Mouse (Mus musculus): ENCODE measurements at regions not wholly inside any gene's neighbourhood (a gene's known extent, or its start where the extent isn't known, plus 50 kb on each side); places are given as distances from the start of the nearest gene placed in this dataset.

GRCm38 (mm10) chr7:83238091-83238490 lies 346.6 kb upstream of the Tmc3 start:
- no peak overlapping the region for H3K4me2 ChIP-seq (replicated peaks)
- ATAC-seq (replicated peaks): peak; percentile 71; the same call in 1 of the 2 replicates
- no peaks in the 10 kb centered on the region for H3K36me3 ChIP-seq
- H3K27me3 ChIP-seq: no peaks in the 10 kb centered on the region
- no peak overlapping the region for H3K9ac ChIP-seq (replicated peaks)
- no peaks in the 10 kb centered on the region for H3K9me3 ChIP-seq
- no peak overlapping the region for H3K4me3 ChIP-seq
- H3K27ac ChIP-seq (replicated peaks): 0 out of 2 replicates have a peak overlapping the region, but pooled peaks have one; percentile 1
- H3K4me1 ChIP-seq: no peaks in the 10 kb centered on the region

DNA sequence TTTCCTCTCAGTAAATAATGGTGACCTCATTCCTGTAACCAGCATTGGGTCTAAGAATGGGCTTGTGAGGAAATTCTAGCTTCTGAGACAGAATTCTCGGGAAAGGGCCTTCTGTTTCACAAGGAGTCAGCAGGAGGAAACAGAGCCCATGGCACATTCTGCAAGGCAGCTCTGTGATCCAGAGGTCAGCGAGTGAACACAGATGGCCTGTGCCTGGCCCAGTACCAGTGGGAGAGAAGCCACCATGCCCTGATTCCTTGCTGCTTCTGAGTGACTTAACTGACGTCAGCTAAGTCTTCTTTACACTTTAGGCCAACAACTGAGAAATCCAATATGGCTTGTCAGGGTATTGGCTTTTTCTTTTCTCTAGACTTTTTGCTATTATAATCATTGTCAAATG lies 342.5 kb upstream of the Tmc3 start:
- Histone ChIP-seq H3K27me3 (no peaks in the 10 kb centered on the region), H3K9me3 (no peaks in the 10 kb centered on the region), H3K36me3 (no peaks in the 10 kb centered on the region), H3K4me3 (no peak overlapping the region), H3K4me1 (no peaks in the 10 kb centered on the region), H3K27ac (replicated peaks) (no peak overlapping the region), H3K4me2 (replicated peaks) (no peak overlapping the region), H3K9ac (replicated peaks) (no peak overlapping the region)
- no peak for ATAC-seq (replicated peaks)
- 53% methylated on average over 3 of the region's 3 CpGs for WGBS

DNA sequence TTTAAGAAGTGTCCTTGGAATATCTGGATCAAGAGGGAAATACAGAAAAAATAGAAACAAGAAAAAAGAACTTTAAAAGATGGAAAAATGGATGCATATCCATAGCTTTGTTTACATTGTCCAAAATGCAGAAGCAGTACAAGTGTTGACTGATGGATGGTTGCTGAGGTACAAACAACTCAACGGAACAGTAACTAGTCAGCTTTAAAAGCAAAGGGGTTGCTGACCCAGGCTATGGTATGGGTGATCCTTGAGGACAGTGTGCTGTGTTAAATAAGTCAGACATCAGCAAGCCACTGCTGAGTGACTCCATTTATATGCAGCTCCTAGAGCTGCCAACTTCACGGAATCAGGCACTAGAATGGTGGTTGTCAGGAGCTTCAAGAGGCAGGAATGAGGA lies 338.9 kb upstream of the Tmc3 start:
- Histone ChIP-seq H3K36me3 (no peaks in the 10 kb centered on the region), H3K4me3 (no peak overlapping the region), H3K4me1 (no peaks in the 10 kb centered on the region), H3K27ac (replicated peaks) (no peak overlapping the region), H3K4me2 (replicated peaks) (no peak overlapping the region), H3K27me3 (no peaks in the 10 kb centered on the region), H3K9ac (replicated peaks) (no peak overlapping the region), H3K9me3 (no peaks in the 10 kb centered on the region)
- no peak for ATAC-seq (replicated peaks)
- 83% methylated on average over 2 of the region's 2 CpGs for WGBS

DNA sequence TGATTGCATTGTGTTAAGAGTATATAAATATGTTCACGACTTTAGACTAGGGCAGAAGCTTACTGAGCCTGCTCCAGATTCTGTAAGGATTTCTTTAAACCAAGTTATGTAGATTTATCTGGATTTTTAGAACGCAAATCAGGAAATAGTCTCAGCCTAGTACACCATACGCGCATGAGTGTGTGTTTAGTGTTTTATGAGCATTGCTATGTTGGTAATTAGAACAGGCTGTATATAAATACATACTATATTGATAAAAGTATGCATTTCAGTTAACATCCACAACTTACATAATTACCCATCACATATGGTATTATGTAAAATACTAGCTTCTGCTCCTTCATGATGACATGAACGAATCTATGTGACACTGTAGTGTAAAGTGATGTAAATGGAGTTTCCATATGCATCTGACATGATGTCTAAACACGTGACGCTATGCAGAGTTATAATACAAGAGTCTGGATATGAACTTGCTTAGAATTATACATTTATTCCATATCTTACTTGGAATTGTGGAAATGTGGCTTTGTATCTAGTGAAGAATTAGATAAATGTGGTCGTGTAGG lies 332.6 kb upstream of the Tmc3 start:
- 83% methylated on average over 8 of the region's 8 CpGs for WGBS

DNA sequence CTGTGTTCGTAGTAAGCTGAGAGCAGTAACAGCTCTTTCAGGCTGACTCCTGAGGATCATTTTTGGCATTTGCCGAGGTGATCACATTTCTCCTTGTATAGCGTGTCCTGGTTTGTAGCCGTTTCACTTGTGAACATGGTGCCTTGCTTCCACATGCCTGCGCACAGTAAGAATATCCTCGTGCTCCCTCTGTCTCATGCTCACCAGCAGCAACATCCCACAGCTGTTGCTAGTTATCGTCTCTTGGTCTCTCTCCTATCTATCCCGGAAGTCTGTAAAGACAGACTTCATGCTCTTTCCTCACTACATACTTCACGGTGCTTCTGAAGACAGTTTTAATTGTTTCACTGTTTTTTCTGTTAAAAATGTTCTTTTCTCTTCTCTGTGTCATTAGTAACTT lies 331.7 kb upstream of the Tmc3 start:
- Histone ChIP-seq H3K27me3 (no peaks in the 10 kb centered on the region), H3K4me3 (no peak overlapping the region), H3K4me2 (replicated peaks) (no peak overlapping the region), H3K36me3 (no peaks in the 10 kb centered on the region), H3K9me3 (no peaks in the 10 kb centered on the region), H3K4me1 (no peaks in the 10 kb centered on the region; the same call in 1 of the 2 replicates), H3K27ac (replicated peaks) (no peak overlapping the region), H3K9ac (replicated peaks) (no peak overlapping the region)
- ATAC-seq (replicated peaks): no peak
- 91% methylated on average over 9 of the region's 9 CpGs for WGBS

More for the DNA sequence above, 332.6 kb upstream of the Tmc3 start:
- Histone ChIP-seq H3K27me3 (no peaks in the 10 kb centered on the region), H3K4me2 (replicated peaks) (no peak overlapping the region), H3K27ac (replicated peaks) (no peak overlapping the region), H3K9me3 (no peaks in the 10 kb centered on the region), H3K4me3 (no peak overlapping the region), H3K9ac (replicated peaks) (no peak overlapping the region), H3K36me3 (no peaks in the 10 kb centered on the region), H3K4me1 (no peaks in the 10 kb centered on the region)
- peak; percentile 82; the same call in 1 of the 2 replicates for ATAC-seq (replicated peaks)

DNA sequence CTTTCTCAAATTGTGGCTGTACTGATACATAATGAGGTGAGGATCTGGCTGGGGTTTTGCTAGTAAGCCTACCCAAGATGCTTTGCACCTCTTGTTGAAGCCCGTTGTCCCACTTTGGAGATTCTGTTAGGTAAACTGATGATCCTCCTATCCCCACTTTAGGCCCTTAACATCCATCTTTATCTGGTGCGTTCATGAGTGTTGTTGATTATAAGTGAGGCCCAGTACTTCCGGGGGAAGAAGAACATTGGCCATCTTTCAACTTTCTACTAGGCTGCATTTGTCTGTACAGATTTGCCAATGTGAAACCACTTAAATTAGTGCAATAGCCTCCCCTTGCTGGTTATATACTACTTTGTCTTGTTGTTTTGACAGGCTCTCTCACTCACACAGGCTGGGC lies 331.3 kb upstream of the Tmc3 start:
- H3K36me3 ChIP-seq: no peaks in the 10 kb centered on the region
- H3K9ac ChIP-seq (replicated peaks): no peak overlapping the region
- no peaks in the 10 kb centered on the region for H3K9me3 ChIP-seq
- peaks cover 3% of the 10 kb centered on the region; the same call in 1 of the 2 replicates for H3K4me1 ChIP-seq
- no peak overlapping the region for H3K4me2 ChIP-seq (replicated peaks)
- ATAC-seq (replicated peaks): no peak
- no peak overlapping the region for H3K27ac ChIP-seq (replicated peaks)
- 85% methylated on average over 3 of the region's 3 CpGs for WGBS
- no peak overlapping the region for H3K4me3 ChIP-seq
- no peaks in the 10 kb centered on the region for H3K27me3 ChIP-seq

GRCm38 (mm10) chr7:83254411-83254810 lies 330.3 kb upstream of the Tmc3 start:
- H3K9ac ChIP-seq (replicated peaks): no peak overlapping the region
- no peak for ATAC-seq (replicated peaks)
- 98% methylated on average over 4 of the region's 4 CpGs for whole genome bisulfite sequencing
- H3K36me3 ChIP-seq: no peaks in the 10 kb centered on the region
- peaks cover 7% of the 10 kb centered on the region; the same call in 1 of the 2 replicates for H3K4me1 ChIP-seq
- no peak overlapping the region for H3K4me3 ChIP-seq
- no peaks in the 10 kb centered on the region for H3K9me3 ChIP-seq
- no peak overlapping the region for H3K4me2 ChIP-seq (replicated peaks)
- H3K27ac ChIP-seq (replicated peaks): no peak overlapping the region
- no peaks in the 10 kb centered on the region for H3K27me3 ChIP-seq

GRCm38 (mm10) chr7:83256236-83256784 lies 328.4 kb upstream of the Tmc3 start:
- H3K36me3 ChIP-seq: no peaks in the 10 kb centered on the region
- no peak overlapping the region for H3K9ac ChIP-seq (replicated peaks)
- H3K4me2 ChIP-seq (replicated peaks): no peak overlapping the region
- H3K4me1 ChIP-seq: peaks cover 7% of the 10 kb centered on the region; the same call in 1 of the 2 replicates
- H3K9me3 ChIP-seq: no peaks in the 10 kb centered on the region
- no peak overlapping the region for H3K4me3 ChIP-seq
- WGBS: 74% methylated on average over 6 of the region's 6 CpGs
- ATAC-seq (replicated peaks): no peak
- H3K27me3 ChIP-seq: no peaks in the 10 kb centered on the region
- H3K27ac ChIP-seq (replicated peaks): no peak overlapping the region

- H3K9me3 ChIP-seq: no peaks in the 10 kb centered on the region
- H3K4me2 ChIP-seq (replicated peaks): no peak overlapping the region
- H3K9ac ChIP-seq (replicated peaks): no peak overlapping the region
- no peaks in the 10 kb centered on the region for H3K27me3 ChIP-seq
- H3K36me3 ChIP-seq: no peaks in the 10 kb centered on the region
- no peak overlapping the region for H3K4me3 ChIP-seq
- ATAC-seq (replicated peaks): peak; percentile 90
- H3K27ac ChIP-seq (replicated peaks): no peak overlapping the region
- 13% methylated on average over 2 of the region's 2 CpGs for WGBS
- H3K4me1 ChIP-seq: peaks cover 7% of the 10 kb centered on the region; the same call in 1 of the 2 replicates
These were observed 326.3 kb upstream of the Tmc3 start for GRCm38 (mm10) chr7:83258363-83258916.

- no peaks in the 10 kb centered on the region for H3K27me3 ChIP-seq
- ATAC-seq (replicated peaks): no peak
These were observed 323.2 kb upstream of the Tmc3 start for GRCm38 (mm10) chr7:83261489-83261888.

GRCm38 (mm10) chr7:83289915-83290773 lies 294.6 kb upstream of the Tmc3 start:
- no peak for ATAC-seq (replicated peaks)
- WGBS: 39% methylated on average over 5 of the region's 5 CpGs
- no peak overlapping the region for H3K4me3 ChIP-seq
- H3K9me3 ChIP-seq: no peaks in the 10 kb centered on the region
- no peak overlapping the region for H3K9ac ChIP-seq (replicated peaks)
- H3K36me3 ChIP-seq: no peaks in the 10 kb centered on the region
- no peaks in the 10 kb centered on the region for H3K27me3 ChIP-seq
- no peaks in the 10 kb centered on the region; the same call in 1 of the 2 replicates for H3K4me1 ChIP-seq
- H3K4me2 ChIP-seq (replicated peaks): no peak overlapping the region
- no peak overlapping the region for H3K27ac ChIP-seq (replicated peaks)

More at GRCm38 (mm10) chr7:83261489-83261888, 323.2 kb upstream of the Tmc3 start:
- Histone ChIP-seq H3K4me2 (replicated peaks) (no peak overlapping the region), H3K9me3 (no peaks in the 10 kb centered on the region), H3K27ac (replicated peaks) (no peak overlapping the region), H3K4me3 (no peak overlapping the region), H3K9ac (replicated peaks) (no peak overlapping the region), H3K36me3 (no peaks in the 10 kb centered on the region), H3K4me1 (peaks cover 7% of the 10 kb centered on the region; the same call in 1 of the 2 replicates)

DNA sequence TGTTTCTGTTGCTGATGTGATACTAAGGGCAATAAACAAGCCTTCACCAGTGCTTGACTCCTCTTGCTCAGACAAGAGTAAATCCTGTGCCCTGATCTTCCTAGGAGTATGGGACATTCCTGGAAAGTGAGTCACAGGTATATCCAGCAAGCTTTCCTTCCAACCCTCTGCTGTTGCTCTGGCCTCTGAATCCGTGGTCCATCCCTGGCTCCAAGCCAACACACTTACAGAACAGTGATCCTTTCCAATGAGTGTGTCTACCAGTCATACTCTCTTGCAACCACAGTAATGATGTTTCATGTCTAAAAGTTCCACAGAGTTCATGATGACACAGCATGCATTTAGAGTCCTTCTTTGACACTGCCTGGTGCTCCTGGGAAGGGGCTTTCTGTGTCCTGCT lies 277.6 kb upstream of the Tmc3 start:
- no peak overlapping the region for H3K27ac ChIP-seq (replicated peaks)
- H3K4me3 ChIP-seq: no peak overlapping the region
- H3K4me1 ChIP-seq: no peaks in the 10 kb centered on the region
- H3K27me3 ChIP-seq: no peaks in the 10 kb centered on the region
- H3K4me2 ChIP-seq (replicated peaks): no peak overlapping the region
- 71% methylated on average over 1 of the region's 1 CpGs for WGBS
- H3K36me3 ChIP-seq: no peaks in the 10 kb centered on the region
- no peaks in the 10 kb centered on the region for H3K9me3 ChIP-seq
- no peak for ATAC-seq (replicated peaks)
- H3K9ac ChIP-seq (replicated peaks): no peak overlapping the region
